Mouse (Mus musculus) embryonic facial prominence, embryonic 15.5 days (tissue): ENCODE results near the gene Stx17. TPM values are rescaled to one million over a fixed set of nuclear protein-coding genes. Genes with fewer than 3 reads are reported as not detected.

Source experiments
- ATAC-seq: fragments of 200-750 bp; cut with Nextera tagmentation; 2 replicates; pipeline ENCODE4 v1.8.0; 2017; ENCODE audit warnings: low read depth, moderate TSS enrichment; ENCODE audit not compliant: insufficient number of reproducible peaks, low FRiP score, low TSS enrichment
- H3K27ac ChIP-seq: fragments of 300-500 bp; sonication (generic); replicated peaks from 2 replicates; pipeline ENCODE4 v1.5.1; 2015; ENCODE audit warnings: mild to moderate bottlenecking, inconsistent platforms
- H3K27me3 ChIP-seq: fragments of 300-500 bp; sonication (generic); 2 replicates; pipeline ENCODE4 v1.6.1; 2015; ENCODE audit warnings: inconsistent platforms
- H3K36me3 ChIP-seq: fragments of 300-500 bp; sonication (generic); 2 replicates; pipeline ENCODE4 v1.6.1; 2015; ENCODE audit warnings: mild to moderate bottlenecking, inconsistent platforms
- H3K4me1 ChIP-seq: fragments of 300-500 bp; sonication (generic); 2 replicates; pipeline ENCODE4 v1.6.1; 2015; ENCODE audit warnings: inconsistent platforms
- H3K4me2 ChIP-seq: fragments of 300-500 bp; sonication (generic); replicated peaks from 2 replicates; pipeline ENCODE4 v1.6.1; 2015; ENCODE audit warnings: mild to moderate bottlenecking, inconsistent platforms
- H3K4me3 ChIP-seq: fragments of 300-500 bp; sonication (generic); replicated peaks from 2 replicates; pipeline ENCODE4 v1.5.1; 2015; ENCODE audit warnings: mild to moderate bottlenecking, inconsistent platforms
- H3K9ac ChIP-seq: fragments of 300-500 bp; sonication (generic); 2 replicates; pipeline ENCODE4 v1.6.1; 2015; ENCODE audit warnings: inconsistent platforms
- H3K9me3 ChIP-seq: fragments of 300-500 bp; sonication (generic); replicated peaks from 2 replicates; pipeline ENCODE4 v1.6.1; 2016; ENCODE audit warnings: inconsistent platforms
- WGBS: fragments of 180-500 bp; shearing (Covaris S2); methylation state at CpG from one replicate; pipeline ENCODE4 v1.1.7; 2015; 5-methylcytosine and 5-hydroxymethylcytosine counted together
- polyA plus RNA-seq: library from polyadenylated mRNA; unstranded; fragments of >200 nt; fragmentation: Nextera tagmentation; extraction: Ambion mirVana; gene quantifications from 2 replicates; pipeline ENCODE4 v1.2.1, GENCODE M21; 2015

The Stx17 gene
- polyA plus RNA-seq = 35.0 and 36.6 TPM in 2 replicates

DNA sequence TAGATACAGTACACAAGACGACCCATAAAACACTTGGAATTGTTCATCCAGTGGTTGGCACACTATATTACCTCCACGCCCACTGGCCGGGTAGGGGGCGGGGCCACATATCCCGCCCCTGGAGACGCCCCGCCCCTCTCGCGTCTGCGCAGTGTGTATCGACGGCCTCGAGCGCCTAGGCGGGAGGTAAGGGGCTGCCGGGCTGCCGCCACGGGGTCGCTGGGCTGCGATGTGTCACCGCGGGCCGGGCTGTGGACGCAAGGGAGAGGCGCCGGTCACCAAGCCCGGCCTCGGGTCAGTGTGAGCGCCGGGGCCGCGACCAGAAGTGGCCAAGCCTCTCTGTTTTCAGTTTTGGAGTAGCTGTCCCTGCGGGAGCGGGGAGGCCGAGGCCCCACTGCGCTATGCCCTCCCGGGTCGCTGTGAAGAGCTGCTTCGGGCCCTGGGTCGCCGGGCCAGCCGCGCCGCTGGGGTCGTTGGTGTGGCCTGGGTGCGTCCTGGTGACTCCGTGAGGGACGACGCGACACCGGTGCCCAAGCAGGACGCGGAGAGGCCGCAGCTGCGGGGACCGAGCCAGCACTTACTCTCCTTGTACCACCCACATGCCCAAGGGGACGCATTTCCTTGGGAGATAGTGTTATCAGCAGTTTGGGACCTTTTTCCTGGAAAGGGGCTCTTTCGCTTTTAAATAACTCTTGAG is at the start of gene Stx17:
TSS of gene Stx17 (plus strand) at position 143 of the 697 bp plus-strand sequence.
- Histone ChIP-seq H3K36me3 (no peaks in the 10 kb centered on the region), H3K27me3 (no peaks in the 10 kb centered on the region), H3K4me3 (peak within 1 kb of the TSS; percentile 87), H3K27ac (peak within 1 kb of the TSS; percentile 65; the same call in 1 of the 2 replicates), H3K9me3 (no peaks in the 10 kb centered on the region), H3K9ac (peak within 1 kb of the TSS; percentile 93), H3K4me1 (no peaks in the 10 kb centered on the region), H3K4me2 (peak within 1 kb of the TSS; percentile 65)
- peak; percentile 99 for ATAC-seq
- WGBS = under 1% methylated on average over 58 of the region's 58 CpGs

GRCm38 (mm10) chr4:48076693-48077471 is 47.8 kb upstream of the Stx17 start:
- Histone ChIP-seq H3K4me1 (0 out of 2 replicates have a peak, but pooled peaks cover 9% of the 10 kb centered on the region), H3K27me3 (no peaks in the 10 kb centered on the region), H3K27ac (no peak overlapping the region), H3K36me3 (no peaks in the 10 kb centered on the region), H3K4me2 (no peak overlapping the region), H3K4me3 (no peak overlapping the region), H3K9me3 (no peaks in the 10 kb centered on the region), H3K9ac (no peak overlapping the region)
- no peak for ATAC-seq
- 72% methylated on average over 13 of the region's 13 CpGs for WGBS

GRCm38 (mm10) chr4:48078213-48078612 is 46.5 kb upstream of the Stx17 start:
- no peak overlapping the region for H3K4me3 ChIP-seq
- 9% methylated on average over 4 of the region's 4 CpGs for WGBS

DNA sequence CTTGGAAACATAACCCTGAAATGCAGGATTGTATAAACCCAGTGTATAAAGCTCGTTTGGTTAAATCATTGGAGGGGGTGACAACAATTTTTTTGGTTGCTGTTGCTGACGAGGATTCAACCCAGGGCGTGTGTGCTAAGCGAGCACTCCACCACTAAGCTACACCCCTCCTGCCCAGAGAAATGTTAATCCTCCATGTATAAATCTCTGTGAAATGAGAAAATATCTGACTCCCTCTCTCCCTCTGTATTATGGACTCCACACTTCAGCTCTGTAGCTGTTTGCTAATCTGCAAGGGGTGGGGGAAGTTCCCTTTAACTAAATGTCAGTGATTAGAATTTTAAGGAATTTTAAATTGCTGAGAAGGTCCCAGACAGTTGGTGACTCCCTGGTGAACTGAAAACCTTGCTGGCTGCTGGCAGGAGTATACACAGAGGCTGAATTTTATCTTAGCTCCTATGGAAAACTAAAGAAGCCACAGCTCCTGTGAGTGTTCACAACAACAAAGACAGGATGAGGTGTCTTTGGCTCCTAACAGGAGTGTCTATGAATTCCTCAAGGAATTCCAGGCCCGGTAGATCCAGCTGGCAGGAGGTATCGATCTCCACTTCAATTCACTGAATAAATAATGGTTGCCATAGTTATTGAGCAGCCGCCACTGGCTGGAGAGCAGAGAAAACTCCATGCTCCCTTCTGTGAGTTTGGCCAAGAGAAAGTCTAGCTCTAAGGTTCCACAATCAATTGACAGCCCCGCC is 45.3 kb upstream of the Stx17 start:
- WGBS = 63% methylated on average over 8 of the region's 8 CpGs
- Histone ChIP-seq H3K27me3 (no peaks in the 10 kb centered on the region), H3K9ac (no peak overlapping the region), H3K9me3 (no peaks in the 10 kb centered on the region), H3K36me3 (no peaks in the 10 kb centered on the region), H3K4me1 (0 out of 2 replicates have a peak, but pooled peaks cover 9% of the 10 kb centered on the region), H3K27ac (no peak overlapping the region), H3K4me2 (no peak overlapping the region), H3K4me3 (no peak overlapping the region)
- no peak for ATAC-seq

More at GRCm38 (mm10) chr4:48078213-48078612, 46.5 kb upstream of the Stx17 start:
- Histone ChIP-seq H3K9ac (no peak overlapping the region), H3K4me1 (0 out of 2 replicates have a peak, but pooled peaks cover 9% of the 10 kb centered on the region), H3K36me3 (no peaks in the 10 kb centered on the region), H3K9me3 (no peaks in the 10 kb centered on the region), H3K4me2 (no peak overlapping the region), H3K27me3 (no peaks in the 10 kb centered on the region), H3K27ac (no peak overlapping the region)
- ATAC-seq = no peak

DNA sequence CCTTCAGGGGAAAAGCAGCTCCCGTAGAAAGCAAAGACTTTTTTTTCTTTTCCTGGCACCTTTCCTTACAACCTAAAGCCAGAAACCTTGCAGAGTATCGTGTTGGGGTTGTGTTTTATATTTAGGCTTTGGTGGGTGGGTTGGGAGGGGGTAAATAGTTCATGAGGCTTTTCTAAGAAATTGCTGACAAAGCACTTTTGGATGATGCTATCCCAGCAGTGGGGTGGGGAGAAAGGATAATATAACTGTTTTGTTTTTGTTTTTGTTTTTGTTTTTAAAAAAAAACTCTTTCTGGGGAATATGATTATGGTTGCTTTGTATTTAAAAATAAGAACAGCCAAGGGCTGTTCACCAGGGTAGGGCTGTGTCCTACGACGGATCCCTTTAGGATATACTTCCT is 41.3 kb upstream of the Stx17 start:
- no peak overlapping the region for H3K27ac ChIP-seq
- H3K4me2 ChIP-seq = no peak overlapping the region
- H3K4me1 ChIP-seq = 0 out of 2 replicates have a peak, but pooled peaks cover under 1% of the 10 kb centered on the region
- no peaks in the 10 kb centered on the region for H3K27me3 ChIP-seq
- H3K36me3 ChIP-seq = no peaks in the 10 kb centered on the region
- H3K9ac ChIP-seq = no peak overlapping the region
- 79% methylated on average over 4 of the region's 4 CpGs for WGBS
- no peaks in the 10 kb centered on the region for H3K9me3 ChIP-seq
- ATAC-seq = no peak
- H3K4me3 ChIP-seq = no peak overlapping the region

DNA sequence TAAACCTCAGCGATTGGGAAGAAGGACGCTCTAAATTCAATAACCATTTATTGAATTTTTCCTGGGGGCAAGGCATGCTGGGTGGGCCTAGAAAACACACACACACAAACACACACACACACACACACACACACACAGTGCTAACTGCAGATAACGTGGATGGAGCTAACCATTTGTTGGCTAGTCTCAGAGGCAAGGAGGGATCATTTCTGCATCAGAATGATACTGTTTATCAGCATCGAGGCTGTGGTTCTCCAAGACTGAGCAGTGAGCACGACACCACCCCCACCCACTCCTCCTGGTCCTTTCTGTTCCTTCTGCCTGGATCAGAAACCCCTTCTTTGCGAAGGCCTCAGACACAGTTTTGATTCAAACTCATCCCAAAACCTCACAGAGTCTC is 38.1 kb upstream of the Stx17 start:
- Histone ChIP-seq H3K4me2 (no peak overlapping the region), H3K9ac (no peak overlapping the region), H3K36me3 (no peaks in the 10 kb centered on the region), H3K27me3 (no peaks in the 10 kb centered on the region), H3K4me1 (no peaks in the 10 kb centered on the region), H3K27ac (no peak overlapping the region), H3K4me3 (no peak overlapping the region), H3K9me3 (no peaks in the 10 kb centered on the region)
- ATAC-seq = no peak
- 64% methylated on average over 6 of the region's 6 CpGs for WGBS

- no peak overlapping the region for H3K4me2 ChIP-seq
- H3K4me3 ChIP-seq = no peak overlapping the region
- H3K27ac ChIP-seq = no peak overlapping the region
- H3K4me1 ChIP-seq = no peaks in the 10 kb centered on the region
- WGBS = 78% methylated on average over 6 of the region's 6 CpGs
- ATAC-seq = no peak
- H3K36me3 ChIP-seq = no peaks in the 10 kb centered on the region
- H3K9ac ChIP-seq = no peak overlapping the region
- no peaks in the 10 kb centered on the region for H3K27me3 ChIP-seq
- no peaks in the 10 kb centered on the region for H3K9me3 ChIP-seq
Measured at GRCm38 (mm10) chr4:48087497-48087896, 37.2 kb upstream of the Stx17 start.

DNA sequence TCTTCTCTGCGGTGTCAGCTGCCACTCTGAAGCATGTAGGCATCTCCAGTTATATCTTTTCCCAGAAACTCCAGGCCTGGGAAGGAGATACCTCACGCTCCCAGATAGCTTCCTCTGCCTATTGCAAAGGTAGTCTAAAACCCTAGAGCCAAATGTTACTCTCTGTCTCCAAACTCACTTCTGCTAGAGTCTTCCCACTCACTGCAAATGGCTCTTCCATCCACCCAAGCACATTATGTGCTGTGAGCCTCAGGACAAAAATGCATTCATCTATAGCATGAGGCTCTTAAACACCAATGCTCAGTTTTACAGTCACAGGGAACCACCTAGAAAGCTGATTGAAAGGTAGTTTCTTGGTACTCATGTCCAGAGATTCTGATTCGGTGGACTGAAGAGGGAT is 31.5 kb upstream of the Stx17 start:
- no peaks in the 10 kb centered on the region for H3K9me3 ChIP-seq
- no peaks in the 10 kb centered on the region for H3K36me3 ChIP-seq
- H3K4me3 ChIP-seq = no peak overlapping the region
- no peak overlapping the region for H3K9ac ChIP-seq
- H3K4me1 ChIP-seq = no peaks in the 10 kb centered on the region
- WGBS = 74% methylated on average over 3 of the region's 3 CpGs
- ATAC-seq = no peak
- no peak overlapping the region for H3K27ac ChIP-seq
- 0 out of 2 replicates have a peak, but pooled peaks cover 4% of the 10 kb centered on the region for H3K27me3 ChIP-seq
- no peak overlapping the region for H3K4me2 ChIP-seq

DNA sequence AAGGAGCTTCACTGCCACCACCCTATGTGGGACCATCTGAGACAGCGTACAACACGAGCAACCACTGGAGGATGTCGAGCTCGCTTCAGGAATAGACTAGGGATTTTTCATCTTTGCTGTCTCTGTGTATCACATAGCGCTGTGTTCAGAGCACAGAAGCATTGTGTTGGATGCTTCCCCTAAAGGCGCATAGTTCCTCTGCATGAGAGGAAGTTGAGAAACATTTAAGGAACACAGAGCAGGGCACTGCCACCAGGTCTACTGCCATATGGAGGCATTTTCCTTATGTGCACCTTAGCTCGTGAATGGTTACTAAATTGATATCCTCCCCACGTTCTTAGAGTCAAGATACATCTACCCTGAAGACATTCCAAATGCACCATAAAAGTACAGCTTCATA is 24.5 kb upstream of the Stx17 start:
- Histone ChIP-seq H3K4me1 (no peaks in the 10 kb centered on the region), H3K27ac (no peak overlapping the region), H3K27me3 (0 out of 2 replicates have a peak, but pooled peaks cover 4% of the 10 kb centered on the region), H3K36me3 (no peaks in the 10 kb centered on the region), H3K4me2 (no peak overlapping the region), H3K9ac (no peak overlapping the region), H3K9me3 (no peaks in the 10 kb centered on the region), H3K4me3 (no peak overlapping the region)
- ATAC-seq = no peak
- WGBS = 77% methylated on average over 8 of the region's 8 CpGs

DNA sequence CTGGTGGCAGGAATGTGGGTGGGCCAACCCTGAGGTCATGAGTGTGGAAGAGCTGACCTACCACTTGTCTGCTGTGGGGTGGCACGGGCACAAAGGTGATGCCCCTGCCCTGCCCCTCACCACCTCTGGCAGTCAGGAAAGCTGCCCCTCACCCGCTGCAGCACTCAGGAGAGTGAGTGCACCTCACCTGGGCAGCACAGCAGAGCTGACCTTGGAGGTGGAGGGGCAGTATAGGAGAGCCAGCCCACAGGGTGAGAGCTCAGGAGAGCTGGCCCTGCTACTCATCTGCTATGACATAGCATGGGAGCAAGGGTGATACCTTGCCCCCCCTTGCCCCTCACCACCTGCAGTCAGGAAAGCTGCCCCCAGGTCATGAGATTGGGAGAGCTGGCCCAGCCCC is 22.7 kb upstream of the Stx17 start:
- Histone ChIP-seq H3K4me3 (no peak overlapping the region), H3K4me1 (no peaks in the 10 kb centered on the region), H3K9me3 (no peaks in the 10 kb centered on the region), H3K27me3 (0 out of 2 replicates have a peak, but pooled peaks cover 4% of the 10 kb centered on the region), H3K36me3 (no peaks in the 10 kb centered on the region), H3K27ac (no peak overlapping the region), H3K9ac (no peak overlapping the region), H3K4me2 (no peak overlapping the region)
- WGBS = 67% methylated on average over 2 of the region's 2 CpGs
- ATAC-seq = no peak; the same call in 1 of the 2 replicates

DNA sequence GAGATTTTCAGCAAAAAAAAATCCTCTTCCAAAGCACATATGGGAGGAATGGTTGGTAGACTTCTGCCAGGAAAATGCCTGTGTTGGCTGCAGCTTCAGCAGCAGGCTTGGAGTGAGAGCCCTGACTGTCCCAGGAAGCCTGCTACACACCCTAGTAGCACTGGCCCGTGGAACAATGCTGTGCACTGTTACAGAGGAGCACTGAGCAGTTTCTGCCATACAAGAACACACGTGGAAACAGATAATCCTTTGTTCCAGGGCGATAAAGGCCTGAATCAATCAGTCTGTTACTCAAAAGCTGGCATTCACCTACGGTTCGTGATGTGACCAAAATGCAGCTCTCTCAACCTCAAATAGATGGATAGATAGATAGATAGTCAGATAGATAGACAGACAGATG is 19.3 kb upstream of the Stx17 start:
- no peaks in the 10 kb centered on the region for H3K27me3 ChIP-seq
- no peak overlapping the region for H3K4me2 ChIP-seq
- no peaks in the 10 kb centered on the region for H3K36me3 ChIP-seq
- no peaks in the 10 kb centered on the region for H3K9me3 ChIP-seq
- no peak overlapping the region for H3K27ac ChIP-seq
- H3K4me1 ChIP-seq = no peaks in the 10 kb centered on the region
- WGBS = 37% methylated on average over 5 of the region's 5 CpGs
- no peak overlapping the region for H3K4me3 ChIP-seq
- H3K9ac ChIP-seq = no peak overlapping the region
- ATAC-seq = no peak
